Mouse (Mus musculus): ENCODE results near the gene Fry.

Fry gene

GRCm38 (mm10) chr5:150282091-150282490 lies 163.6 kb downstream of the Fry start:
- TF ChIP-seq GATA4 (IDR thresholded peaks at IDR 0.05; ENCODE audit: insufficient replicate concordance, low read length) = no peak

DNA sequence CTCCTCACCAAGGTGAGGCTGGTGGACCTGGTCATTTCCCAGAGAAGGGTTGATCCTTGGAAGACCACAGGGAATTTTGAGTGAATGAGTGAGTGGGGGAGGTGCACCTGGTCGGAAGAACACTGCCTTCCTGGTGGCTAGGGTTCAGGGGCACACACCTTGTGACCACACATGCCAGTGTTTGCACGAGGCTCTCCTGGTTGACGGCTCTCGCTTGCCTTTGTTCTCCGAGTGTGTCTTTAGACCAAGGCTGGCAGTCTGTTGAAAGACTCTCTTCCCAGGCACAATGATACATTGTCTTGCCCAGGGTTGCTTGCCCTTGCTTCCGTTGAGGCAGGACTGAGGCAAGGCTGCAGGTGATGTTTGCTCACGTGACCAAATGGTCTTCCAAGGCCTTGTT lies 169.5 kb downstream of the Fry start:
- TF ChIP-seq GATA4 (IDR thresholded peaks at IDR 0.05; ENCODE audit: insufficient replicate concordance, low read length) = no peak

- TF ChIP-seq GATA4 (IDR thresholded peaks at IDR 0.05; ENCODE audit: insufficient replicate concordance, low read length) = no peak
Measured at GRCm38 (mm10) chr5:150289611-150290010, 171.2 kb downstream of the Fry start.

DNA sequence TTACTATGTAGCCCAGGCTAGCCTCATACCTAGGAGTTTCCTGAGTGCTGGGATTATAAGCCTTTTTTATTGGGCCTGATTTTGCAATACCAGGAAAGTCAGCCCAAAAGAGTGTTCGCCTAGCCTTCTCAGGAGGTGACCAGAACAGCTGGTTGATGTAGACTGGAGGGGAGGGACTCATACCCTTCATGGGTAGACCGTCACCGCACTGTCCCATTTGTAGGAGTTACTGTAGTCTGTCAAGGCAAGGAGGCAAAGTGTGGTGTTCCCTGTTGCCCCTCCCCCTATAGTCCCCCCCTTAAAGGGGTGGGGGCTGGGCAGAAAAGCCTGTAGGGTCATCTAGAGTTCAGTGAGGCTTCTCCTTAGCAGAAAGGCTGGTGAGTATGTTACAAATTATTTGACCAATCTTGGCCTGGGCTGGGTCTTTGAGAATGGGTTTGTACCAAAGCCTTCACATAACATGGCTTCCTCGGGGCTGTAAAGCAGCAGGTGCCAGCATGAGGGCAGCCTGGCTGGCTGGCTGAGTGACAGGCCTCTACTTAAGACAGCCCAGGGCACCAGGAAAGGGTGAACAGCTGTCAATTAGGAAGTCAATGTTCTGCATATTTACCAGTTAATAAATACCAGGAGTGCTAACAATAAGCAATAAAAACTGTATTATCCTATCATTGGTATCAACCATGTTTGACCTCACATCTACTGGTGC lies 172.2 kb downstream of the Fry start:
- TF ChIP-seq GATA4 (IDR thresholded peaks at IDR 0.05; ENCODE audit: insufficient replicate concordance, low read length) = no peak

DNA sequence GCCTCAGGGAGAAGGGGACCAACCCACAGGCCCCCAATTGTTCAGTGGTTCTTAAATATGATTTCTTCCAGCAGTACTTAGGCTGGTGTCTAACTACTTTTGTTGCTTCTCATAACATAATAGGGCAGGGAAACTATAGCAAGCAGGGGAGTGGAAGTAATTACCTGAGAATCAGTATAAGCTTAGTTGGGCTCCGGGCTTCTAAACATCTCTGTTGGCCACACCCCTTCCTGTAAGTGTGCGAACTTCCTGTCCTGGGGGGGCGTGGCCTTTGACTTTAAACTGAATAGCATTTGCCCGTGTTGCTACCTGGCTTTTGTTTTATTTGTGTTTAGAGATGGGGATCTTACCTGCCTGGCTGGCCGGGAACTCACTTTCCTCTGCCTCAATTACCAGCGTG lies 172.8 kb downstream of the Fry start:
- no peak for TF ChIP-seq GATA4 (IDR thresholded peaks at IDR 0.05; ENCODE audit: insufficient replicate concordance, low read length)

- TF ChIP-seq GATA4 (IDR thresholded peaks at IDR 0.05; ENCODE audit: insufficient replicate concordance, low read length) = no peak
Measured at GRCm38 (mm10) chr5:150292186-150292585, 173.7 kb downstream of the Fry start.

DNA sequence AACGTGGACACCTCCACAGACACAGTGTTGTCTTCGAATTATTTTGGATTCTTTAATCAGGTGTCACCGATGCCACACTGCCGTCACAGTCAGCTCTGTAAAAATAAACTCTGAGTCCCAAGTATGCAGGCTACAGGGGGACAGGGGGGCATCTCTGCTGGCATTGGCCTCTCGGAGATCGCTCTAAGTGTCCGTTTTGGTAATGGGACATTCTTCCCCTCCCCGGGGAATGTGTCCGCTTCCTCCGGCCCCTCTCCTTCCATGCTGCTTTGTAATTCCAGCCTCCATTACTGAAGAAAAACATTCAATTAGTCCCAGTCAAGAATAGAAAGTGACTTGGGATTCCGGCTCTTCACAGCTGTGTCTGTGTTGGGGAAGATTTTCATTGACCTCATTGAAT lies 175.9 kb downstream of the Fry start:
- no peak for TF ChIP-seq GATA4 (IDR thresholded peaks at IDR 0.05; ENCODE audit: insufficient replicate concordance, low read length)

DNA sequence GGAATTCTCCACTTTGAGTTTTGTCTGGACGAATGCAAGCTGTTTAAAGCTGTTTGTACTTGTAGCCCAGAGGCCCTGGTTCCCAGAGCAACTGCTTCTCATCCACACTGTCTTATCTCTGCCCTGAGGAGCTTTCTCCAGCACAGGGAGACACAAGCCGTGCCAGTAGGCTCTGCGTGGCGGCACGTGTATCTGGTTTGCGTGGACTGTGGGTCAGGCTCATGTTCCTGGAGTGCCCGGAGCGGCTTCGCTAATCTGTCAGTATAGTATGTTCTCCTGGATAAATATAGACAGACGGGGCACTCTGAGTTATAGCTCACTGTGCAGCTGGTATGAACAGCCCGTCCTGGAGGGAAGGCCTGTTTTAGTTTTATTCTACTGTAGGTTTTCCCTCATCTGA lies 176.7 kb downstream of the Fry start:
- no peak for TF ChIP-seq GATA4 (IDR thresholded peaks at IDR 0.05; ENCODE audit: insufficient replicate concordance, low read length)

- TF ChIP-seq GATA4 (IDR thresholded peaks at IDR 0.05; ENCODE audit: insufficient replicate concordance, low read length) = no peak
Measured at GRCm38 (mm10) chr5:150298969-150299368, 180.5 kb downstream of the Fry start.

DNA sequence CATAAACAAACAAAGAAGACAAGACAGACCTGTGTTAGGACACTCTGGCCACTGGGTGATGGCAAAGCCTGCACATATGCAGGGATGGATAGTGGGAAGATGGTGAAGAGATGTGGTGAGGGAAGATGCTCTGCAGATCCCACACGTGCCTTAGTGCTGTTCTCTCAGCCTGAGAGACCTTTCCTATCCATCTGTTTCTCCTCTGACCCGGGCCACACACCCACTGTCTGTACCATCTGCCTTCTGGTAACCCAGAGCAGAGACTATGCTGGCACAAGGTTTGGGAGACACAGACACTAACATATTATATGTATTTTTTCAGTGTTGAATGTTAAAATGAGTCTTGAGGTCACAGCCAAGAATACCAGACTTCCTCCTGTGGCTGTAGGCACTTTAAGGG lies 183.7 kb downstream of the Fry start:
- no peak for TF ChIP-seq GATA4 (IDR thresholded peaks at IDR 0.05; ENCODE audit: insufficient replicate concordance, low read length)

- TF ChIP-seq GATA4 (IDR thresholded peaks at IDR 0.05; ENCODE audit: insufficient replicate concordance, low read length) = no peak
Measured at GRCm38 (mm10) chr5:150302996-150303395, 184.6 kb downstream of the Fry start.

DNA sequence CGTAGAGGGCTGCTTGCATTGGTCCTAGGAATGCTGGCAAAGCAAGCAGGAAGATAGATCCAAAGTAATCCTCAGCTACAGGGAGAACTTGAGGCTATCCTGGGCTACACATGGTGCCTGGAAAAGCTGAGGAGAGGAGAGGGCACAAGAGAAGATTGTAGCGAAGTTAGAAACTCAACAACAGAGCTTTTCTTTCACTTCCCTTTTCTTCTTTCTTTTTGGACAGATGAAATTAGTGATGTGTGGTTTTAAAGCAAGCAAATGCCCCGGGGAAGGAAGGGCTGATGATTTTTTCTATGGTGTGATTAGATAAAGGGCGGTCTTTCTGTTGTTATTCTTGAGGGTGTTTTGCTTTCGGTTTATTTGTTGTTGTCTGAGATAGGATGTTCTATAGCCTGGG lies 188.1 kb downstream of the Fry start:
- no peak for TF ChIP-seq GATA4 (IDR thresholded peaks at IDR 0.05; ENCODE audit: insufficient replicate concordance, low read length)

DNA sequence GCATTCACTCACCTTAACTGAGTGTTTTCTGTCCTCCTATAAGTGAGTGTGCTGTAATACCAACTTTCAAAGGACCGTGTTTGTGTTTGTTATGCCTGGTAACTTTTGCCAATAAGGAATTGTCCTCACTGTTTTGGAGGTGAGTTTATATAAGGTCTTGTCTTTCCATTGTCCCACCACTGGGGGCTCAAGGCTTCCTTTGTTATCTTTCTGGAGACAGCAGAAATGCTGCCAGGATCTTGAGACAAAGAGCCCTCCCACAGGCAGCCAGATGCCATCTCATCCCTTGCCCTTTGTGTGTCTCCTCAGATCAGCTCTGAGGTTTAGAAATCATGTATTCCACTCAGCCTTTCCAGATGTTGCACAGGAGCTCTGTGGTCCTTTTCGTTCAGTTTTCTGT lies 194.8 kb downstream of the Fry start:
- TF ChIP-seq GATA4 (IDR thresholded peaks at IDR 0.05; ENCODE audit: insufficient replicate concordance, low read length) = no peak

DNA sequence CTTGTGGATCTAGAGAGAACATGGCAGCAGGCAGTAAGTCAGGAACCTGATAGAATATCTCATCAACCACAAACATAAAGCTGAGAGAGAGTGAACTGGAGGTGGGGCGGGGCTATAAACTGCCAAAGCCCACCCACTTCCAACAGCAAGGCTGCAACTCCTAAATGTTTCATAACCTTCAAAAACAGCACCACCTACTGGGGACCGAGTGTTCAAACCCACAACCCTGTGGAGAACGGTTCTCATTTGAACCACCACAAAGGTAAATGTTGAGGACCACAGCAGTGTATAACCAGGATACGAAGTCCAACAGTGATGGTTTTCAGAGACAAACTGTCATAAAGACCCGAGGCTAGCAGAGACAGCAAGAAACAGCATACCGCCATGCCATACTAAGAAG lies 196.1 kb downstream of the Fry start:
- no peak for TF ChIP-seq GATA4 (IDR thresholded peaks at IDR 0.05; ENCODE audit: insufficient replicate concordance, low read length)

- no peak for TF ChIP-seq GATA4 (IDR thresholded peaks at IDR 0.05; ENCODE audit: insufficient replicate concordance, low read length)
Measured at GRCm38 (mm10) chr5:150325411-150325810, 207.0 kb downstream of the Fry start.

DNA sequence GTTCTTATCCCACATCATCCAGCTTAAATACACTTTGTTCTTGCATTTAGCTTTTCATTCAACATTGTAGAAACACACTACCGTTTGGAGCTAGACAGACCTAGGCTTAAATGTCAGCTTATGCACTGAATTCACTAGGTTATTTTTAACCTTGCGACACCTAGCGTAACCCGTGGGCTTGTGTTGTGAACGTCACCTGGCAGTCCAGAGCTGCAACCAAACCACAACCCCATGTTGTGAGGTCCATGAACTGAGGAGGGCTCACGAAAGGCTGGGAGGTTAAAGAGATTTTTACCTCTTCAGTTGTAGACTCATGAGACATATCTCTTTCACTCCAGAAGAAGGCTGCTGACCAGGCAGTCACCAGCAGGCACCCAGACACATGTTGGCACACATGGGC lies 210.2 kb downstream of the Fry start:
- TF ChIP-seq GATA4 (IDR thresholded peaks at IDR 0.05; ENCODE audit: insufficient replicate concordance, low read length) = no peak

- TF ChIP-seq GATA4 (IDR thresholded peaks at IDR 0.05; ENCODE audit: insufficient replicate concordance, low read length) = no peak
Measured at GRCm38 (mm10) chr5:150331821-150332220, 213.4 kb downstream of the Fry start.

Measured in liver, adult (tissue).